Mouse (Mus musculus) retina, adult 2 months (tissue): ENCODE results near the gene Sec61a1.
A peak's percentile ranks its signal among the peaks of the same experiment; 100 is the strongest.

Experiments used
- DNase-seq: peaks from one replicate; pipeline ENCODE4 v3.0.0-alpha.2; 2012; ENCODE audit warnings: low read depth, low spot score

Gene Sec61a1

DNA sequence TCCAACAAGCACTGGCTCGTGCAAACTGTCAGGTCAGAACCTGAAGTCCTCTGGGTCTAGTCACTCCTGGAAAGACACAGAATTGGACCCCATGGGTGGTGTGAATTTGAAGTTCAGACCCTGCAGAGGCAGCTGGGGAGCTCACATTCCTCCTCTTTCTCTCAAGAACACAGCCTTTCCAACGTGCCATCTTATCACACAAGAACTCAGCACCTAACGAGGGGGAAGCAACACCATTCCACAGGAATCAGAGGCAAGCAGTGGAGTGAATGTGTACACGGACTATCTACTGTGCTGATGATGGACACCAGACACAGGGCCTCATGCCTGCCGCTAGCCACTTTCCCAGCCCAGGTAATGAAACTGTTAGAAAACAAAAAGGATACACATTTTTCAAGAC is 2.0 kb downstream of the Sec61a1 start:
- no peak for DNase-seq

DNA sequence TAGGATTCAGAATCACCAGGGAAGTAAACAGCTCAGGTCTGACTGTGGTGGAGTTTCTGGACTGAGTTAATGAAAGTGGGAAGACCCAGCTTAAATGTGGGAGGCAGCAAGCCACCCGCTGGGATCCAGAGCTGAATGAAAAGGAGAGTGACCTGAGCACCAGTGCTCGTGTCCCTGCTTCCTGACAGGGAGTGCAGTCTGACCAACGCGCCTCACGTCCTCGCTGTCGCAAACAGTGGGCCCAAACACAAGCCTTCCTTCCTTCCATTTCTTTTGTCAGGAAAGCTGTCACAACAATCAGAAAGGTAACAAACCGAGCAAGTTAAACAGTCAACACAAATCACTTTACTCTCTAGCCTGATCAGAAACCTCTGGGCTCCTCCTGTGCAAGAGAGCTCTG is 2.7 kb downstream of the Sec61a1 start:
- DNase-seq, result no peak

DNA sequence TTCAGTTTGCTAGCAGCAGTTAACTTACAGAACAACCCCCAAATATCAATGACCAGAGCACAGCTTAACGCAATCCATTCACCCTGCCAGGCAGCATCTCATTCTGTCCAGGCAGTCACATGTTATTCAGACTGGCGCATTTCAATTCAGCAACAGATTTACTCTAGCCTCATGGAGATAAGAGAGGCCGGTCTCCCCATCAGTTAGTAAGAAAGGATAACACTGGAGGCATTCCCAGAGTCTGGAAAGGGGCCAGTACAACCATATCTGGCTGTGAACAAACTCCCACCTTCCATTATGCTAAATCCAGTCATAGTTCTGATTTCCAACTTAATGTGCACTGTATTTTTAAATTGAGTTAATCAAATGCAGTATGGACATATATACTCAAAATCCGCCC is 4.2 kb downstream of the Sec61a1 start:
- DNase-seq, result no peak

DNA sequence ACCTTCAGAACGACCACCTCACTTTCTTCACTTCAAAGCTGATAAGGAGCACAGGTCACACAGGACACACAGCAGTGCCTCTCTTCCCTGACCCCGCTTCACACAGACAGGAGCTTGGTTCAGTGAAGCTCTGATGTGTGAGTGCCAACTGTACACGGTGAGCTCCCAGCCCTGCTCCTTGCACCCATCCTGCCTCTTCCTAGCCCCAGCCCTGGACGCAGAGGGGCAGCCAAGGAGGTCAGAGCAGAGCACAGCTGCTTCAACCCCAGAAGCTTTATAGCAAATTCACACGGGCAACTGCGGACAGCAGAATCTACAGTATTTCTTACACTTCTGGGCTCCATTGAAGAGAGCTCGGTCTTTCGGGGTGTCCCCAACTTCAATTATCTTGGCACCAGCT is 4.7 kb downstream of the Sec61a1 start:
- no peak for DNase-seq

DNA sequence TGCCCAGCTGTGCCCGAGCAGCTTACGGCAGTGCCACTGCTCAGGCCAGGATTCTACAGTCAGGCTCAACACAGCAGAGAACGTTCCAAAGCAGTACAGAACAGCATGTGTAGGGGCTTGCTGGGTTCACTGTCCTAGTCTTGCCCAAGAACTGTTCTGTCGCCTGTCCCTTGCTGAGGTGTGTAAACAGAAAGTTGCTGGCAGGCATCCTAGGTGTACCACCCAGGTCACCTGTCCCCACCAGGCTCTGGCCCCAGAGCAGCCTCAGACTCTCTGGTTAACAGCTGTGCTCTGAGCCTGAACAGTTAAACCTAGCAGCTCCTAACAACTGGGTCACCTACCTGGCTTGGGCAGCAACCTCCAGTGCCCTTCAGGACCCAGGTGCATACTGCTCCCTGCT is 15.7 kb downstream of the Sec61a1 start:
- DNase-seq, result no peak

DNA sequence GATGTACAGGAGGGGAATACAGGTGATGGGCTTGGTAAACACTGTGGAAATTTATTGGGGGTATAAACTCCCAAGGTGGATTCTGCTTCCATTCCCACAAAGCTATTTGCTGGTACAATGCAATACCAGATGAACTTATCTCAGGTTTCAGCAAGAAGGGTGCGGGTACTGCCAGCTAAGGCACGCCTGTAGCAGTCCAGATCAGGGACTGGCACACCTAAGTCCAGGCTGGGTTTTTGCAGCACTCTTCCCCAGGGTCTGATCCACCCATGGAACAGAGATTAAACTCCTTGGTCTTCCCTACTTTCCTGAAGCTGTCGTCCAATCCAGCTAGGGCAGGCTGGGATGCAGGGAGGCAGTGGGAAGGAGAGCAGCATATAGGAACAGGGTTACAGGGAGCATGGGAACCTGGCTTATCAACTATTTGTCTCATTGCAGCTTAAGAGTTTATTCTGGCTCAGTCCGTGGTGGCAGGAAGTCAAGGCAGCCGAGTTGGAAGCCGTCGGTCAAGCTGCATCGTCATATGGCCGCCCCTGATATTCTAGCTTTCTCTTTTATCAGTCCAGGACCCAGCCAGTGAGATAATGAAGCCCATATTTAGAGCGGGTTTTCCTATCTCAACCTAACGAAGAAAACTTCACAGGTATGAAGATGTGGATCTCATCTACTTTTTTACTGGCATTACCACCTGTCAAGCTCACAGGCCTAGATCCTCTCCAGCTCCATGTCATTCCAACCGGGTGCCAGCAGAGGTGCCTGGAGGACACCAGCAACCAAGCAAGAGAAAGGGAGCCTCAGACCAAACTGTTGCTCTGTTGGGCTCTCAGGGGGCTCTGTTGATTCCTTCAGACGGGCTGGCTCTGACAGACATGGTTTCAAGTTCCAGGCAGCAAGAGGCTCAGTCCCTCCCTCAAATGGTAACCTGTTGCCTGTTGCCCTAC is 16.4 kb downstream of the Sec61a1 start:
- DNase-seq, result no peak

DNA sequence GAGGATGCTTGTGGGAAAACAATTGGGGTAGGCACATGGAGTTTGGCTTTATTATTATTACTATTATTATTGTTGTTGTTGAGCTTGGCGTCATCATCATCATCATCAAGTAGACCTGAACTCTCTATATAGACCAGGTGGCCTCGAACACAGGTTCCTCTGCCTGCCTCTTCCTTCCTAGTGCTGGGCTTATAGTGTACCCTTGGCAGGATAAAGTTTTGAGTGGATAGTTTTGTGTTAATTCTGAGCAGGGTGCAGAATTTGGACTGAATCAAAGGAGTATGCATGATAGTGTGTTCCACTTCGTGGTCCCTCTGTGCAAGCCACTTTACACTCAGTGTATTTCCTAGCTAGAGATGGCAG is 18.3 kb downstream of the Sec61a1 start:
- DNase-seq, result no peak

DNA sequence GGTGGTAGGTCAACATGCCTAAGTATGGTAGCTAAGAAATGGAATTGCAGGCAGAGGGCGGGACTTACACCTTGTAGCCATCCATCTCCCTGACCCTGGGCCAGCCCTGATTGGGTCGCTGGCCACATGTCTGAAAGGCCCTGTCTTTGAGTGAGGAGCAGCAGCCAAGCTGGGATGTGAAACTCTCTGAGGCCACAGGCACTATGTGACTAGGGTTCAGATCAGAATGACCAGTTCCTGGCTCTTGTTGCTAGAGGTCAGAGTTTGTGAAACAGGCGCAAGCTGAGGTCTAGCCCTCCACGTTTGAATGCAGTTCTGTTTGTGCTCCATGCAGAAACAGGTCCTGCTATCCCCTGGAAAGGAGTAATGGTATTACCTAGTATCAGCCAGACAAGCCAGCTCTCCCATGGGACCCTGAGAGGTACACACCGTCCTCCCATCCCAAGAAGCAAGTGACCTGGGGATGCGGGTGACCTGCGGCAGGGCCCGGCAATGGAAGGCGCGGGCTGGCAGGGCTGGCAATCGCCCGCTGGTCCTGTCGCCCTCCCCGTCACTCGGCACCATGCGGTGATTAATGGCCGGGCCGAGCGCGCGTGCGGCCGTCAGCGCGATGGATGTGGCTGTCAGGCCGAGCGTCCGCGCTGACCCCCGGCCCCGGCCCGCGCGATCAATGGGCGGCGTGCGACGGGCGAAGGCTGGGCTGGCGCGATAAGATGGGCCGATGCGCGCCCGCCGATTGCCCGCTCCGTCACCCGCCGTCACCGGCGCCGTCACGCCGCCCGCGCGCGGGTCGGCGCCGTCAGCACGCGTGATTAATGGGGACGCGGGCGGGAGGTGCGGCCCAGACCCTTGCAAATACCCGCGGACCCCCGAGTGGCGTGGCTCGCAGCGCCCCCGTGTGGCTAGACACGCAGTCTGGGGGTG is 19.0 kb downstream of the Sec61a1 start:
- no peak for DNase-seq

DNA sequence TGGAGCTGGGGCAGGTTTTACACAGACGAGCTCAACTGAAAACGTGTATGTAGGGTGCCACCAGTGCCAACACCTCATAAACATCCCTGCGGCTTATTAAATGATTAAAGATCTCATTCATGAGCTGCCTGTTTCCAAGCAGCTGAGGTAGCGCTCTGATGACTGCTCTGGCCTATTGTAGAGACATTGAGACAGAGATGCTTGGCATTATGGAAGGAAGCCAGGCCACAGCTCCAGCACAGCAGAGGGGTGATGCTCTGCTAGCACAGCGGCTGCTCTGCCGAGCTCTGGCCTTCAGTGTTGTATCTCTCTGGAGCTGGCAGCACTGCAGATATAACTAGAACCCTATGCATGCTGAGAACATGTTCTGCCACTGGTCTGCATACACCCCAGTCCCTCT is 25.0 kb downstream of the Sec61a1 start:
- no peak for DNase-seq

DNA sequence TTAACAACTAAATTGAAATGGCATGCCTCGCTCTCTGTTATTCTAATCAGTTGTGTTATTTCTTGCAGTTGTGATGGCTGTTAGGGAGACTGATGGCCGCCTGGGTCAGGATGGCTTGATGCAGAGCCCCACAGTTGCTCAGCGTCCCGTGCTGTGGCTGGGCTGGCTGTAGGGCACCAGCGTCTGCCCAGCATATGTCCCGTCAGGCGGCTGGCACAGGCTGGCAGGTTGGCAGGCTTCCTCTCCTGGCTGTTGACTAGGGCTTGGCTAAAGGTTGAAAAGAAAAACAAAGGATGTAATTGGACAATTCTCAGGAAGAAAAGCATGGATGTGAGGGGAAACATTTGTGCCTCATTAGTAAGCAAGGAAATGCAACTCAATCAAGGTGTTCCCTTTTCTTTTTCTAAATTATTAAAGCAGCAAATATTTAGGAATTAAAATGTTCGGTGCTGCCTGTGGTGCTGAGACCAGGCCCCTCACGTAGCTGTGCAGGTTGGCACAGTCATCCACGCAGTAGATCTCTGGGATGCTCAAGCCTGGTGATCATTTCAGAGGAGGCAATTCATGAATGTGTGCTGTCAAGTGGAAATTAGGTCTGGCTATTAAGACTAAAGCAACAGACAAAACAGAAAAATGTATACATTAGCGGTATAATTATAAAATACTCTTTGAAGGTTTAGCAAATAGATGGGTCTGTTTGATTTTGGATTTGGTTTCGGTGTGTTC is 27.9 kb downstream of the Sec61a1 start:
- no peak for DNase-seq

DNA sequence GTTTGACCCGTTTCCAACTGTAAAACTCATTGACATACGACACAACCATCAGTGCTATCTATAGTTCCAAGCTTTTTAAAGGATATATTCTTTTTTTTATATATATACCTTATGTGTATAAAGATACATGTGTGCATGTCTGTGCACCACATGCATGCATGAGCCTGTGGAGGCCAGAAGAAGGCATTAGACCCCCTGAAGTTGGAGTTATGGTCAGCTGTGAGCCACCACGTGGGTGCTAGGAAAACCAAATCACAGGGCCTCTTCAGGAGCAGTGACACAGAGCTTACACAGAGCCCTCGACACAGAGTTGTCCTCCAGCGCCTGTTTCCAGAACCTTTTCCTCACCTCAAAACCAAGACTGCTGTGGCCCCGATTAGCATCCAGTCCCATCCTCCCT is 28.9 kb downstream of the Sec61a1 start:
- no peak for DNase-seq

DNA sequence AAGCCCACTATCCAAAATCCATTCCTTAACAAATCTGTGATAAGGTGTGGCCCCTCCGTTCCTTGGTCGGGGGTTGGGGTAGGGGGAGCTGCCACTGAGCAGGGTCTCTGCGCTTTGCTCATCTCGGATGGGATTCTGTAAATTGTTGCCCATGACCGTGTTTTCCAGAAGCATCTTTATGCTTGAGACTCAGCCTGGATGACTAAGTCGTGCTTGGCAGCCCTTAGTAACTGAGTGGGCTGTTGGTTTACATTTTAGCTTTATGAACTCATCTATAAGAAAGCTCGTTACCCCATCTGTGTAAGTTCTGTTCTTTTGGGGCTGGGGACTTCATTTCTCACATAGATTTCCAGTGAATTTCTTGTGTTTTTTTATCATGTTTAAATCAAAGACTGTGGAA is 29.7 kb downstream of the Sec61a1 start:
- DNase-seq, result no peak

DNA sequence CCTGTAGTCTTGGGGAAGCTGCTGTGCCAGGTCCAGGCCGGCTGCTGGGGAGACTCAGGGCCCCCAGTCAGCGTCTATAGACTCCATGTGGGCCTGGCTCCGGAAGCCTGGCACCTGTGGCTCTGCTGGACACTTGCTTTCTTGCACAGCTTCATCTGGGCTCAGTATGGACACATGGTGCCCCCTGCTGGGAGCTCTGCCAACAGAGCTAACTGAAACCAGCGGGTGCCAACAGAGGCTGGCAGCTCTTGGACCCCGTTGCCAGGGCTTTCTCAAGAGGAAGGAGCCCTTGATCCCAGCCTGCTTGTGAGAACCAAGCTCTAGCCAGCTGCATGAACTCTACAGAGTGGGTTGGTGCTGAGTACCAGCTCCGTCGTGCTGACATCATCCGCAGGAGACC is 31.8 kb downstream of the Sec61a1 start:
- no peak for DNase-seq

DNA sequence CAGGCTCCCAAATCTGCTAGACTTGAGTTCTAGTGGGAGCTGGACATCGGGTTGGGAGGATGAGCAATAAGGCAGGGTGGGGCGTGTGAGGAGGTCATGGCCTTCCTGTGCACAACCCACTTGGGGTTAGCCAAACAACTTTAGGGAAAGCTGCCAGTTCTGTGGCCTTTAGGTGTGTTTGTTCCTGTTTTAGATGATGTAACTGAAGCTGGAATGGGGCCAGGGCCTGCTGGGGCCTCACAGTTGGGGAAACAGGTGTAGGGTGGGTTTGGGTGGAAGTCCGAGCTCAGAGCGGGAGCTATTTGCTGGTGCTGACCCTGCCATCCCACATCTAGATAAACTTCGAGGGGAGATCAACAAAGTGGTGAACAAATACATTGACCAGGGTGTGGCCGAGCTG is 33.3 kb downstream of the Sec61a1 start:
- DNase-seq, result no peak

DNA sequence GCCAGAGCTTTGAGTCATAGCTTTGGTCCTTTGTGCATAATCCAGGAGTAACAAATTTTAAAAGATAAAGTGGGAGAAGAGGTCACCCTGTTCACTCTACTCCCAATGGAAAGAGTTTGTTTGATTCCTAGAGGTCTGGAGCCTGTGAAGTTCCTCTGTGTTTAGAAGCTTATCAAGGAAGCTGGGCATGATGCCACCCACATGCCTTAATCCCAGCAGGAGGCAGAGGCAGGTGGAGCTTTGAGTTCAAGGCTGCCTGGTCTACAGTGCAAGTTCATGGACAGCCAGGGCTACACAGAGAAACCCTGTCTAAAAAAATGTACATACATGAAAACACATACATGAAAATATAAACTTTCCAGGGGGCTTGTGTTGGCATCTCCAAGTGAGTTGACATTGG is 34.8 kb downstream of the Sec61a1 start:
- no peak for DNase-seq

DNA sequence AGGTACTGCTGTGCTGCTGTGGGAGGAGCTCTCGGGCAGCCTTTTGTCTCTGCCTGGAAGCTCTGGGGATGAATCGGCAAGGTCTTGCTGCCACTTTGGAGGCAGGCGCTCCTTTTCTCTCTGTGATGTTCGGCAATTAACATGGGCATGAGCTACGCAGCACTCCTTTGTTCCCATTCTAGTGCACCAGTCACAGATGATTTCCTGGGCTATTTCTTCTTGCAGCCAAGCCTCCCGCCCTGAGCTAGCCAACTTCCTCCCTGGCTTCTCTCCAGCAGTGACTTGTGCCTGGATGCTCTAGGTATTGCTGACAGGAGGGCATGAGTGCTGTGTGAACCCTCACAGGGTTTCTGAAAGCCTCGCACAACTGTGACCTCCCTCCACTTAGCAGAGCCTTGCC is 35.6 kb downstream of the Sec61a1 start:
- no peak for DNase-seq

DNA sequence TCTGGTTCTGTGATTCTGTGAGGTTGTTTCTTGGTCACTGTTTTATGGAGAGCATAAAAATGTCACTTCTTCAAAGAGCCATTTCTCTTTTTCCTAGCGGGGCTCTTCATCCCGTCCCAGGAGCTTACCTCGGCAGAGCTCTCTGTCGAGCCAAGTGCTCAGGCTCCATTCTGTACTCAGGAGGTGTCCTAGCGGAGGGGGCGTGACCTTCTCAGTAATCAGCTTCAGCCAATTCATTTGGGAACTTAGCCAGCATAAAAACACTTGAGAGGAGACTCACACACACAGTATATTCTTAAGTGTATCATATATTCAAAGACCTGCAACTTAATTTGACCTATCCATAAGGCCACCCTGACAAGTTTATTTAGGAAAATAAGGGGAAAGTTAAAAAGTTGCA is 38.3 kb downstream of the Sec61a1 start:
- DNase-seq, result no peak

DNA sequence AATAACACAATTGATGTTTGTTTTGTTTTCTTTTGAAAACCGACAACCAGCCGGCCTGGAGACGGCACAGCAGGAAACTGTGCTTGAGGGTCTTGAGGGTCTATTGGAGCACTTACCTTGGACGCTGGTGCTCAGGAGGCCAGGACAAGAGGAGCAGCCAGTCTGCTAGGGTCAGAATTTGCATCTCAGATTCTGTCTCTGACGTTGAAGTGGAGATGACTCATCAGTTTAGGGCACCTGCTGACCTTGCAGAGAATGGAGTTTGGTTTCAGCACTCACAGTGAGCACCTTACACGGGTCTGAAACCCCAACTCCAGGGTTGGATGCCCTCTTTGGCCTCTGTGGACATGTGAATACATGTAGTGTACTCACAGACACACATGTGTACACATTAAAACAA is 48.8 kb downstream of the Sec61a1 start:
- DNase-seq, result no peak

DNA sequence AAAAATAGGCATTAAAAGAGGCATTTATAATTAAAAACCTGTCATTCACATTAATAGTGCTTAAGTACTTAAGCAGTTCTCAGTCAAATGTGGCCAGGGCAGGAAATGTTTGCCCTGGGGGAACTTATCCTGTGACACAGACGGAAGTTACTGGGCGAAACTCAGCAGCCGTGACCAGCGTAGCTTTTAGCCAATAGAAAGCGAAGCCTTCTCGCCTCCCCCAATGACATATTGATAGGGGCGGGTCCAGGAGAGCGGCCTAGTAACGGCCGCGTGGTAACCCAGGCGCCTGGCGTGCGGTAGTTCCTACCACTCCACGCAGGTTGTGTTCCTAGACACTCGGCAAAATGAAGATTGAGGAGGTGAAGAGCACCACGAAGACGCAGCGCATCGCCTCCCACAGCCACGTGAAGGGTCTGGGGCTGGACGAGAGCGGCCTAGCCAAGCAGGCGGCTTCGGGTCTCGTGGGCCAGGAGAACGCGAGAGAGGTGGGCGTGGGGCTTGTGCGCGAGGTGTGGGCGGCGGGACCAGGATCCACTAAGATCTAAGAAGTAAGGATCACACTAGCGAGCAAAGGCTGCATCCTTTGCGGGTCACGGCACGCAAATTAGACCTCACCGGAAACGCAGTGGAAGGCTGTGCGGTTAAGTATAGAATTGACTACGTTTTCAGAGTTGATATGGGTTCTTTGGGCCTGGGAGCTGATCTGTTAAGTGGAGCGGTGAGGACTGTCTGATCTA is 53.4 kb downstream of the Sec61a1 start, which contains the start of gene Ruvbl1:
Gene Ruvbl1 (plus strand): TSS at position 229 of the 740 bp plus-strand sequence.
- peak; percentile 93 for DNase-seq

DNA sequence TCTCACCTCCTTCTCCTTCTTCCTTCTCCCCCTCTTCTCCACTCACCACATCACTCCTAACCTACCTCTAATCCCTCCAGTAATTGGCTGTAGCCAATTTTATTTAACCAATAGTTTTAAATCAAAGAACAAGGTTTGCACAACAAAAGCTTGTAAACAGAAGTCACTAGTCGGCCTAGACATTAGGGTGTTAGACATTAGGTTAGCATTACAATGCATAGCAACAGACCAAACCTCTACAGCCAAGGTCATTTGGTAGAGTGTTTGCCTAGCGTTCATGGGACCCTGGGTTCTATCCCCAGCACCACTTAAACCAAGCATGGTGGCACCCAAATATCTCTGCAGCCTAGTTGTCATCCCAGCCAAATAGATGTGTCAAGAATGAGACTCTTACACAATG is 64.2 kb downstream of the Sec61a1 start:
- no peak for DNase-seq
